Mouse (Mus musculus) adrenal gland (tissue): Measurements from ENCODE around the gene Mtg1.

Experiments
- intact Hi-C: fragments of 180-260 bp; cut with DNase I; formaldehyde crosslinking; loops from one replicate; pipeline ENCODE4 v1.15.1; 2025

The Mtg1 gene

DNA sequence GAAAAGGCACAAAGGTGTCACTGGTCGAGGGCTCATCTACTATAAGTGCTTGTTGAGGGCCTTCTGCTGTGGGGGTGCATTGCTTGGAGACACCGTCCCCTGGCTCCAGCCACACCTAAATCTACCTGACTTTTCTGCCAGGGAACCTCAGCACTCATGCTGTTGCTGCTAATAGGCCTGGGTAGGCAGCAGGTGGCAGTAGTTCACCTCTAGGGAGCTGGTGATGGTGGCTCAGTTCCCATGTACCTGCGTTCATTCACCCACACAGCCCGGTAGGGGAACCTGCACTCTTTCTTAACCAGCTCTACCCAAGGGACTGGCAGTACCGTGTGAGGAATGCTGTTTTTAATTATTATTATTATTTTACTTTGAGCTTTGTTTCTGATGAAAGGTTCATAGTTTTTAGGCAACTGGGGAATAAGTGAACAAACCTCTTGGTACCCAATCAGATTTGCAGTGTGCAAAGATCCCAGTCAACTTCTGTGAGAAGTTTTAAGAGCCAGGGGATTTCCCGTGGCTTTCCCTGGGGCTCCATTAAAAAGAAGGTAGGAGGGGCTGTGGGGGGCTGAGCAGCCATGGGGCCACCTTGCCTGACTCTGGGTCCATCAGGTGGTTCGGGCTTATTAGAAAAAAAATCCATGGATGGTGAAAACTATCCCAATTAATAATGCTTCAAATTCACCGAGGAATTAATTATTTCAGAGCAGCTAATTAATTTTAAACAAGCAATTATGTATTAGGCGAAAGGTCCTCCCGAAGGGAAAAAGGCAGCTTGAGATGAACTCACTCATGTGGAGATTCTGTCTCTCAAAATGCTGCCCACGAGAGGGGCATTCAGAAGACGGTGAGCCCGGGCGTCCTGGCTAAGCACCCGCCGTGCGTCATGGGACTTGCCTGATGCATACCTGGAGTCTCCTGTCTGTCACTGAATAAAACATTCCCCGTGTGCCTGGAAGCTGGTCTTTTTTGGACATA is 49.6 kb downstream of the Mtg1 start:
- intact Hi-C loops = no loop called here

GRCm38 (mm10) chr7:140187721-140188390 is 50.5 kb downstream of the Mtg1 start:
- intact Hi-C loops = no loop called here

DNA sequence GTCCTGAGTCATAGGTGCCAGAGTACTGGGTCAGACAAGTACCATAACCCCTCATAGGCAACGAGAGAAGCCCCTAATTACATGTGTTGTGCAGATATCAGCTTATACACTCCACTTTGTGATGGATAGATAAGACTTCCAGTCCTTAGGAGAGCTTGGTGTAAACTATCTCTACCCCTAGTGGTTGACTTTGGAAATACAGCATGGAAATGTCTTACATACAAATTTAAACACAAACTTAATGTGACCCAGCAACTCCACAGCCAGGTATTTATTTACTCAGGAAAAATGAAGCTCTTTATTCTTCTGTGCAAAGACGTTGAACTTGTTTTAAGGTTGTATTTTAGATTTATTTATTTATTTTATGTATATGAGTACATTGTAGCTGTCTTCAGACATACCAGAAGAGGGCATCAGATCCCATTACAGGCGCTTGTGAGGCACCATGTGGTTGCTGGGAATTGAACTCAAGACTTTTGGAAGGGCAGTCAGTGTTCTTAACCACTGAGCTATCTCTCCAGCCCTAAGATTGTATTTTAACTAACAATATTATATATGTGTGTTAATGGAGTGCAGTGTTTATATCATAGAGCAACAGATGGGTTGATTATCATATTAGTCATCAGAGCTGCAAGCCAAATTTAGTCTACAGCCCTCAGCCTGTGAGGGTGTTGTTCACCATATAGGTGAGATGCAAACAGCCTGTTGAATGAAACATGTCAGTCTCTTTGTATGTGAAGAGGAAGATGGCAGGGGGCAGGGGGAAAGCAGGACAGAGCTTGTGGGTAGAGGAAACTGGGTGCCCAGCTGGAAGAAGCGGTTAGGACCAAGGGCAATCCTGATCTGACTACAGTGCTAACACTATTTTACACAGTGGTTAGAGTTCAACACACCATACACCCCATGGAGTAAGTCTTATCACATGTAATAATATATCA is 51.3 kb downstream of the Mtg1 start:
- intact Hi-C loops = no loop called here

DNA sequence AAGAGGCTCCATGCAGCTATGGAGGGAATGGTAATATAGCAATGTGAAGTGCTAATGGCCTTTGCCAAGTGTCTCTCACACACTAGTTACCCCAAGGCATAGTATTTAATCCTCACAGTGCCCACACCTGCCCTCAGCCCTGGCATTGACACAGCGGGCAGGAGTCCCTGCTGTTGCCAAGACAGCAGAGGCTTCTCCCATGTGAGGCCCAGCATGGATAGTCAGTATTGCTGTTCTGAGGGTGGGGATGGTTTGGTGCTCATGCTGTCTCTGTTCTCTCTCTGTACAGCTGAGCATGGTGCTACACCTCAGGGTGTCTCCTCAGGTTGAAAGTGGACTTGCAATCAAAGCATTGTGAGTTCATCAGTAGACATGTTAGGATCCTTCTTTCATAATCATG is 53.1 kb downstream of the Mtg1 start:
- intact Hi-C loops = no loop called here

GRCm38 (mm10) chr7:140192445-140192844 is 55.1 kb downstream of the Mtg1 start:
- intact Hi-C loops = no loop called here

DNA sequence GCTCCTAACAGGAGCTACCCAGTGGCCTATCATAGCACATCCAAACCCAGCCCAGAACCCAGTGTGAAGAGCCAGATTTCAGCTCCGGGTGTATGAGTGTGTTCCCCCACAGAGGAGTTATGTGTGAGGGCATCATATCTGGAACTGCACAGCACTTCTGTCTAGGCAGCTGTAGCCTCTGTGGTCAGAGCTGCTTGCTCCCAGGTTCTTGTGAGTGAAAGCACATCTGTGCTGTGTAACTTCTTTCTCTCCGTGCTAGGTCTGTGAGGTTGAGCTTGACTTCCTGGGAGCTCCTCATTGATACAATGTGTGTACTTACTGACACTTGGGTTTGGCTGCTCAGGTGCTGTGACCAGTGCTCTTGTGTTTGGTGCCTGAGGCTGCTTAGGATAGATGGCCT is 55.5 kb downstream of the Mtg1 start:
- intact Hi-C loops = no loop called here

DNA sequence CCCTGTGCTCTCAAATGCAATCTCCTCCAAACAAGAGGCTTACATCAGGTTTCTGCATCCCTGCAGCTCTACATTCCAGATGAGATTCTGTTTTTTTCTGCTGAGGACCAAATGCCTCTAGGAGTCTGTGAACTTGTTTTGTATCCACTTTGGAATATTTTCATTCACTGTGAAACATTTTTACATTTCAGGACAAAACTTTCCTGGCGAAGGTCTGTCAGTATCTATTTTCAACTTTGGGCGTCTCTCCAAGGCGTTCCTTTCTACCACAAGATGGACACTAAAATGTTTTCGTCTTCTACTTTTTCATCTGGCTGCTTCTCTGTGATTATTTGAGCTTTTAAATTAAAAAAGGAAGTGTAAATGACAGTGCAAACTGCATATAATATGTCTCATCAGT is 56.7 kb downstream of the Mtg1 start:
- intact Hi-C loops = no loop called here

DNA sequence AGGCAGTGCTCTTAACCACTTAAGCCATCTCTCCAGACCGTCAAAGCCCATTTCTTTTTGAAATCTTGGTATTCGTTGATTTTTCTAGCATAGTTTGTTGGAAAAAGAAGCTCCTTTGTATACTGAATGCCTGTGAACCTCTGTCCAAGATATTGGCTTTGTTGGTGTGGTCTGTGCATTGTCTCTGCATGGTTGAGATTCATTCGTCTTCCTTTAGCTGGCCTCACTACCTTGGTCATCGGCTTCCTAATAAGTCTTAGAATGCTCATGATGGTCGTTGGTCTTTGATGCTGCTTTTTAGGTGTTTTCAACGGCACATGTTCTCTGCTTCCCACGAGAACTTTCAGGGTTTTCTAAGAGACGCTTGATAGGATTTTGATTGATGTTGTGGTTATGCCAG is 58.6 kb downstream of the Mtg1 start:
- intact Hi-C loops = no loop called here
